Mouse (Mus musculus): Measurements from ENCODE around the gene Edn3.

GRCm38 (mm10) chr2:174774177-174775111 lies 14.0 kb downstream of the Edn3 start:
- TF ChIP-seq CTCF (IDR thresholded peaks at IDR 0.05; ENCODE audit: control insufficient read depth, insufficient read depth, insufficient replicate concordance, low read depth, low read length) (no peak), POLR2A (IDR thresholded peaks at IDR 0.05; ENCODE audit: control insufficient read depth, low read depth, low read length) (no peak)
